Mouse (Mus musculus) neural tube, embryonic 11.5 days (tissue): ENCODE results near the gene Itgae. TPM values are rescaled to one million over a fixed set of nuclear protein-coding genes. Genes with fewer than 3 reads are reported as not detected.

ENCODE experiments used
- ATAC-seq: fragments of 200-750 bp; cut with Nextera tagmentation; 2 replicates; pipeline ENCODE4 v1.8.0; 2017; ENCODE audit warnings: moderate number of reproducible peaks, mild to moderate bottlenecking, moderate TSS enrichment, moderate library complexity; ENCODE audit not compliant: insufficient read depth, low FRiP score, low TSS enrichment
- DNase-seq: peaks from one replicate; pipeline ENCODE4 v3.0.0-alpha.2; 2015; ENCODE audit warnings: low spot score
- H3K27ac ChIP-seq: fragments of 300-500 bp; sonication (generic); 2 replicates; pipeline ENCODE4 v1.5.1; 2014; ENCODE audit warnings: low read depth, mild to moderate bottlenecking, low read length
- H3K27me3 ChIP-seq: fragments of 300-500 bp; sonication (generic); 2 replicates; pipeline ENCODE4 v1.6.1; 2014; ENCODE audit warnings: mild to moderate bottlenecking, low read length, mixed read lengths; ENCODE audit not compliant: control insufficient read depth, insufficient read depth
- H3K36me3 ChIP-seq: fragments of 300-500 bp; sonication (generic); 2 replicates; pipeline ENCODE4 v1.6.1; 2014; ENCODE audit warnings: mild to moderate bottlenecking, low read length, moderate library complexity, mixed read lengths; ENCODE audit not compliant: control insufficient read depth, insufficient read depth
- H3K4me1 ChIP-seq: fragments of 300-500 bp; sonication (generic); 2 replicates; pipeline ENCODE4 v1.6.1; 2014; ENCODE audit warnings: low read length, mixed read lengths; ENCODE audit not compliant: control insufficient read depth, insufficient read depth
- H3K4me2 ChIP-seq: fragments of 300-500 bp; sonication (generic); 2 replicates; pipeline ENCODE4 v1.6.1; 2014; ENCODE audit warnings: low read depth, mild to moderate bottlenecking, moderate library complexity
- H3K4me3 ChIP-seq: fragments of 300-500 bp; sonication (generic); 2 replicates; pipeline ENCODE4 v1.5.1; 2014; ENCODE audit warnings: low read depth, low read length
- H3K9ac ChIP-seq: fragments of 300-500 bp; sonication (generic); 2 replicates; pipeline ENCODE4 v1.6.1; 2014; ENCODE audit warnings: mild to moderate bottlenecking, low read length
- H3K9me3 ChIP-seq: fragments of 300-500 bp; sonication (generic); 2 replicates; pipeline ENCODE4 v1.6.1; 2016; ENCODE audit warnings: low read length; ENCODE audit not compliant: control insufficient read depth
- WGBS: fragments of 180-500 bp; shearing (Covaris S2); extraction: QIAGEN DNeasy Blood & Tissue Kit; methylation state at CpG from one replicate; pipeline ENCODE4 v1.1.7; 2014; 5-methylcytosine and 5-hydroxymethylcytosine counted together
- polyA plus RNA-seq: library from polyadenylated mRNA; unstranded; fragments of >200 nt; fragmentation: Nextera tagmentation; extraction: Ambion mirVana; gene quantifications from 2 replicates; pipeline ENCODE4 v1.2.1, GENCODE M21; 2014

The Itgae gene
- polyA plus RNA-seq, 1 experiment from 2014 or later, result 0.34 TPM

GRCm38 (mm10) chr11:73126495-73126894 lies 36.1 kb downstream of the Itgae start:
- 96% methylated on average over 6 of the region's 6 CpGs for WGBS
- no peak overlapping the region for H3K9ac ChIP-seq
- no peaks in the 10 kb centered on the region for H3K27me3 ChIP-seq
- H3K4me1 ChIP-seq, result no peaks in the 10 kb centered on the region
- ATAC-seq (no peak), DNase-seq (no peak)
- H3K9me3 ChIP-seq, result no peaks in the 10 kb centered on the region
- no peak overlapping the region for H3K4me3 ChIP-seq
- no peaks in the 10 kb centered on the region for H3K36me3 ChIP-seq
- H3K27ac ChIP-seq, result no peak overlapping the region
- H3K4me2 ChIP-seq, result no peak overlapping the region

GRCm38 (mm10) chr11:73131020-73131419 lies 40.6 kb downstream of the Itgae start:
- Histone ChIP-seq H3K36me3 (peaks cover 4% of the 10 kb centered on the region), H3K27ac (no peak overlapping the region), H3K4me2 (no peak overlapping the region), H3K4me3 (no peak overlapping the region), H3K9ac (no peak overlapping the region), H3K27me3 (no peaks in the 10 kb centered on the region), H3K9me3 (no peaks in the 10 kb centered on the region), H3K4me1 (no peaks in the 10 kb centered on the region)
- 84% methylated on average over 7 of the region's 7 CpGs for WGBS
- DNase-seq, result no peak
- no peak for ATAC-seq

- DNase-seq (no peak), ATAC-seq (no peak)
- no peak overlapping the region for H3K9ac ChIP-seq
- H3K27ac ChIP-seq, result no peak overlapping the region
- H3K4me2 ChIP-seq, result no peak overlapping the region
- H3K4me1 ChIP-seq, result peaks cover 3% of the 10 kb centered on the region; the same call in 1 of the 2 replicates
- no peak overlapping the region for H3K4me3 ChIP-seq
- H3K36me3 ChIP-seq, result peaks cover 4% of the 10 kb centered on the region
- H3K27me3 ChIP-seq, result no peaks in the 10 kb centered on the region
- no peaks in the 10 kb centered on the region for H3K9me3 ChIP-seq
- 97% methylated on average over 6 of the region's 6 CpGs for whole genome bisulfite sequencing
Observed at GRCm38 (mm10) chr11:73132999-73133398, 42.6 kb downstream of the Itgae start.

GRCm38 (mm10) chr11:73134222-73134621 lies 43.8 kb downstream of the Itgae start:
- Histone ChIP-seq H3K9me3 (no peaks in the 10 kb centered on the region), H3K4me3 (no peak overlapping the region), H3K27ac (no peak overlapping the region), H3K27me3 (no peaks in the 10 kb centered on the region), H3K36me3 (peaks cover 4% of the 10 kb centered on the region), H3K9ac (no peak overlapping the region), H3K4me2 (no peak overlapping the region), H3K4me1 (peaks cover 3% of the 10 kb centered on the region; the same call in 1 of the 2 replicates)
- ATAC-seq, result no peak
- 95% methylated on average over 5 of the region's 5 CpGs for WGBS
- no peak for DNase-seq

- H3K4me2 ChIP-seq, result peak overlapping the region; percentile 73
- H3K4me3 ChIP-seq, result peak overlapping the region; percentile 86
- H3K9ac ChIP-seq, result no peak overlapping the region
- H3K36me3 ChIP-seq, result peaks cover 4% of the 10 kb centered on the region
- H3K27me3 ChIP-seq, result no peaks in the 10 kb centered on the region
- H3K4me1 ChIP-seq, result peaks cover 3% of the 10 kb centered on the region; the same call in 1 of the 2 replicates
- H3K9me3 ChIP-seq, result no peaks in the 10 kb centered on the region
- ATAC-seq (no peak), DNase-seq (no peak)
- 72% methylated on average over 6 of the region's 6 CpGs for WGBS
- H3K27ac ChIP-seq, result no peak overlapping the region
Observed at GRCm38 (mm10) chr11:73136587-73136986, 46.2 kb downstream of the Itgae start.

GRCm38 (mm10) chr11:73137116-73137515 lies 46.7 kb downstream of the Itgae start:
- Histone ChIP-seq H3K27ac (no peak overlapping the region), H3K4me3 (peak overlapping the region; percentile 86), H3K27me3 (no peaks in the 10 kb centered on the region), H3K9me3 (no peaks in the 10 kb centered on the region), H3K4me2 (peak overlapping the region; percentile 73), H3K36me3 (peaks cover 4% of the 10 kb centered on the region), H3K4me1 (peaks cover 3% of the 10 kb centered on the region; the same call in 1 of the 2 replicates), H3K9ac (peak overlapping the region; percentile 83)
- WGBS, result 40% methylated on average over 11 of the region's 11 CpGs
- no peak for ATAC-seq
- DNase-seq, result no peak

- peak; percentile 94 for ATAC-seq
- Histone ChIP-seq H3K9me3 (no peaks in the 10 kb centered on the region), H3K4me3 (peak within 1 kb of the TSS; percentile 86), H3K27ac (no peak within 1 kb of the TSS), H3K27me3 (no peaks in the 10 kb centered on the region), H3K9ac (peak within 1 kb of the TSS; percentile 83), H3K4me2 (peak within 1 kb of the TSS; percentile 73), H3K36me3 (peaks cover 4% of the 10 kb centered on the region), H3K4me1 (peaks cover 3% of the 10 kb centered on the region; the same call in 1 of the 2 replicates)
- peak; percentile 94 for DNase-seq
- WGBS, result under 1% methylated on average over 77 of the region's 84 CpGs
Observed at GRCm38 (mm10) chr11:73137591-73138501, 47.5 kb downstream of the Itgae start, which contains the start of gene Haspin. Haspin (minus strand) TSS chr11:73138294.

- Histone ChIP-seq H3K4me2 (no peak overlapping the region), H3K27me3 (no peaks in the 10 kb centered on the region), H3K36me3 (no peaks in the 10 kb centered on the region), H3K27ac (no peak overlapping the region), H3K4me3 (no peak overlapping the region), H3K9ac (no peak overlapping the region), H3K9me3 (no peaks in the 10 kb centered on the region), H3K4me1 (no peaks in the 10 kb centered on the region)
- no peak for DNase-seq
- WGBS, result 53% methylated on average over 1 of the region's 1 CpGs
- ATAC-seq, result no peak
Observed at GRCm38 (mm10) chr11:73144261-73144681, 53.9 kb downstream of the Itgae start.
